Mouse (Mus musculus) brain, embryonic 14.5 days (tissue): ENCODE measurements around the gene Hjurp. TPM values are rescaled to one million over a fixed set of nuclear protein-coding genes. Genes with fewer than 3 reads are reported as not detected.

Source experiments
- DNase-seq: peaks from one replicate; pipeline ENCODE4 v3.0.0-alpha.2; 2011; ENCODE audit warnings: low read depth
- CTCF ChIP-seq: fragments of 200-500 bp; IDR thresholded peaks from 2 replicates; pipeline ENCODE4 v1.5.1; 2012; ENCODE audit warnings: inconsistent platforms, mild to moderate bottlenecking, moderate library complexity, borderline replicate concordance; ENCODE audit not compliant: insufficient read depth, insufficient read length; ENCODE audit errors: extremely low read depth
- POLR2A ChIP-seq: fragments of 200-500 bp; IDR thresholded peaks from 2 replicates; pipeline ENCODE4 v1.6.1; 2012; ENCODE audit warnings: mild to moderate bottlenecking, inconsistent platforms, borderline replicate concordance; ENCODE audit not compliant: poor library complexity, insufficient read depth, insufficient read length, severe bottlenecking; ENCODE audit errors: extremely low read depth
- polyA plus RNA-seq: library from polyadenylated mRNA; depleted of rRNA; stranded (reverse); fragments of >200 nt; gene quantifications from 2 replicates; pipeline ENCODE4 v1.2.3, GENCODE M21; 2012

The Hjurp gene
- polyA plus RNA-seq, 1 experiment = 140 TPM

DNA sequence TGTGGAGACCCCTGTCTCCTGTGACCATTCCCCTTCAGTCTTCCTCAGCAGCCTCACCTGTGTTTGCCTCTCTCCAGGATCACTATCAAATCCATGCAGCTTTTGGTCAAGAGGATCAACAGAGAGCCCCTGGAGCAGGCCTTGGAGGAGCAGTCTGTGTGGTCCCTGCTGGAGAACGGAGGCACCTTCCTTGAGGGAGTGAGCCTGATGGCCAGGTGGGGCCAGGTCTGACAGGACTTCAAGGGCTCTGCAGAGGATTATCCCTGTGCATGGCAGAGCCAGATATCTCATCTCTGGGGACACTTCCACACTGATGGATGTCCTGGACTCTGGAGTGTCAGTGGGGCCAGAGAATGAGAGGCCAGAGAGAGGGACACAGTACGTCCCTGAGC, 22.0 kb downstream of the Hjurp start:
- DNase-seq = no peak
- TF ChIP-seq CTCF = no peak
- no peak for TF ChIP-seq POLR2A

- TF ChIP-seq CTCF (no peak), POLR2A (no peak)
- DNase-seq = no peak
Observed at GRCm38 (mm10) chr1:88254793-88255465, 22.5 kb downstream of the Hjurp start.

DNA sequence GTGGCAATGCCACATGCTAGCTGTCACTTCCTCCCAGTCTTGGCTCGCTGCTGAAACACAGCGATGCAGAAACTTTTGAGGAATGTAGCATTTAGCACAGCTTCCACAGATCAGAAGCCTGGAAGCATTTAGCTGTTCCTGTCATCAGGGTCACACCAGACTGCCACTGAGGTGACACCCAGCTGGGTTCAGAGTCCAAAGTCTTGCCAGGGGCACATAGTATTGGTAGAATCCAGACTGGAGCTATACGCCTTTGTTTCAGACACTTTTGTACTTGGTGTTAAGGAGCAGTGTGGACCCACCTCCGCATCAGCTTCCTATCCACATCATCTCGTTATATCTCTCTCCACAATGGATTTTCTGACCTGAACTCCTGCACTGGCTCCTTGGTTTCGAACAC, 23.9 kb downstream of the Hjurp start:
- no peak for DNase-seq
- TF ChIP-seq POLR2A (no peak), CTCF (no peak)

- no peak for DNase-seq
- TF ChIP-seq CTCF = no peak
- TF ChIP-seq POLR2A = no peak
Observed at GRCm38 (mm10) chr1:88253106-88253505, 24.3 kb downstream of the Hjurp start.

DNA sequence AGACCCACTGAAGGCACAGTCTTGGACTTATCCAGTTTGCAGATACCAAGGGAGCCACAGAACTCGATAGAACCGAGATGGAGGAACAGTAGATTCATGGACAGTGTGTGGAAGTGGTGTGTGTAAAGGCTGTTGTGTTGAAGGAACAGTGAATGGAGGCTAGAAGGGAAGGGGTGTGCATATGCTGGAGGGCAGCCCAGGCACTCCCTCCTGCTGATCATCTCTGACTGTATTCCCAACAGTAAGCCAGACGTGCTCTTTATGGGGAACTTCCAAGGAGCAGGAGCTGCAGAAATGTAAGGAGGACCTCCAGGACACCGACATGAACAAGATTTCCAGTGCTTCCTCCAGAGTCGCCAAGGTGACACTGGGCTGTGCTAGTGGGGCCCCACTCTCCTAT, 27.4 kb downstream of the Hjurp start:
- DNase-seq = no peak
- TF ChIP-seq CTCF (no peak), POLR2A (no peak)

GRCm38 (mm10) chr1:88249596-88249995, 27.8 kb downstream of the Hjurp start:
- DNase-seq = no peak
- no peak for TF ChIP-seq CTCF
- no peak for TF ChIP-seq POLR2A

- DNase-seq = no peak
- TF ChIP-seq CTCF (no peak), POLR2A (no peak)
Observed at GRCm38 (mm10) chr1:88248658-88249057, 28.8 kb downstream of the Hjurp start.

DNA sequence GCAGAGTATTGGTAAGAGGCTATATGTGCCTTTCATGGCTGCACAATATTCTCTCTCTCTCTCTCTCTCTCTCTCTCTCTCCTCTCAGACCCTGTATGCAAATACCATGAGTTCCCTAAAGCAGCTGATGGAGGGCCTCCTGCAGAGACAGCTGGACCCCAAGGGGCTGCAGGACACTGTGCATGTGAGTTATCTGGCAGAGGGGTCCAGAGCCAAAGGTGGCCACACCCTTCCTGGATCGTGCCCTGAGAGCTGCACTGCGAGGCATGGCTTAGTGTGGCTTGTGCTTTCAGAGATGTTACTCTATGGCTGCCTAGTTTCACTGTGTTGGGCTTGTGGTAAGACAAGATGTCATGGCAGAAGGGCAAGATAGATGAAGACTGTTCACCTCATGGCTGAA, 29.8 kb downstream of the Hjurp start:
- DNase-seq = no peak
- TF ChIP-seq CTCF = no peak
- TF ChIP-seq POLR2A = no peak

DNA sequence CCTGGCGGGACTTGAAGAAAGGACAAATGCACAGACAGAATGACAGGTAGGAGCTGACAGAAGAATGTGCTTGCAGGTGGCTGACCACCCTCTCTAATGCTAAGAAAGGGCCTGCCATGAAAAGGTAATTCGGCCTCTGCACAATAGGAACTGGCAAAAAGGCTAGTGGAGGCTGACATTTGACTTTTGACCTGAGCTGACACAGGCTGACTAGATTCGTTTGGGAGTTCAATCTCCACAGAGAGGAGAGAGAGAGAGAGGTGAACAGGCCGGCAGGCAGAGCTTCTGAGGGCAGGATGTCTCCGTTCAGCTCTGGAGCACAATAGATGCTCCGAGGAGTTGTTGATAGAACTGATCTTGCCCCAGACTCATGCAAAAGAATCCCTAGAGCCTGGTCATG, 31.0 kb downstream of the Hjurp start:
- no peak for TF ChIP-seq POLR2A
- no peak for TF ChIP-seq CTCF
- DNase-seq = no peak

- TF ChIP-seq CTCF = no peak
- TF ChIP-seq POLR2A = no peak
- DNase-seq = no peak
Observed at GRCm38 (mm10) chr1:88245881-88246280, 31.6 kb downstream of the Hjurp start.

GRCm38 (mm10) chr1:88243861-88244260, 33.6 kb downstream of the Hjurp start:
- TF ChIP-seq POLR2A (no peak), CTCF (no peak)
- DNase-seq = no peak

GRCm38 (mm10) chr1:88240579-88240978, 36.9 kb downstream of the Hjurp start:
- TF ChIP-seq POLR2A (no peak), CTCF (no peak)
- DNase-seq = no peak

- no peak for TF ChIP-seq CTCF
- no peak for TF ChIP-seq POLR2A
- DNase-seq = no peak
Observed at GRCm38 (mm10) chr1:88240072-88240471, 37.4 kb downstream of the Hjurp start.

GRCm38 (mm10) chr1:88238771-88239170, 38.7 kb downstream of the Hjurp start:
- no peak for TF ChIP-seq CTCF
- no peak for TF ChIP-seq POLR2A
- no peak for DNase-seq
